Mouse (Mus musculus) liver, postnatal 0 days (tissue): ENCODE results near the gene Rer1.
"Not testable (repeated sequence)": the region's sequence is repeated elsewhere in the genome, so short reads cannot be mapped to it uniquely, and the experiment has no call there.

ENCODE experiments used
- CTCF ChIP-seq: sonication (generic); IDR thresholded peaks from 2 replicates; pipeline ENCODE4 v1.5.1; 2016; ENCODE audit warnings: antibody characterized with exemption, low read depth
- EP300 ChIP-seq: IDR thresholded peaks from 2 replicates; pipeline ENCODE4 v1.6.1; 2016; ENCODE audit warnings: antibody characterized with exemption, low read depth, mild to moderate bottlenecking

DNA sequence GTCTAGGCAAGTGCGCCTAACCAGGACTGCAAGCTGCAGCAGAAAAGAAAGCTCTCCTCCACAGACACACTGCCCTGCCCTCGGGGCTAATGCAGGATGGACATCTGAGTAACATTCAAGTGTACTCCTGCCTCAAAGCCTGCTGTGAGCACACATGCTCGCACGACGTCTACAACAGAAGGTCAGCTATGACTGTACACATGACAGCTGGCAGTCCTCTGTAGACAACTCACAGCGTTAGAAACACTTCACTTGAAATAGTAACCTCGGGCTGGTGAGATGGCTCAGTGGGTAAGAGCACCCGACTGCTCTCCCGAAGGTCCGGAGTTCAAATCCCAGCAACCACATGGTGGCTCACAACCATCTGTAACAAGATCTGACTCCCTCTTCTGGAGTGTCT, 7.4 kb downstream of the Rer1 start:
- not testable (repeated sequence) for TF ChIP-seq EP300, CTCF
